Mouse (Mus musculus): ENCODE data around the gene Kat5.

- TF ChIP-seq CTCF (IDR thresholded peaks at IDR 0.05; ENCODE audit: control insufficient read depth, insufficient read depth, low read length) (no peak), POLR2A (IDR thresholded peaks at IDR 0.05; ENCODE audit: borderline replicate concordance, control insufficient read depth, low read depth, low read length) (no peak)
Observed at GRCm38 (mm10) chr19:5605126-5605525, 4.9 kb downstream of the Kat5 start.
